Mouse (Mus musculus): ENCODE results near the gene Kcnmb1. TPM values are rescaled to one million over a fixed set of nuclear protein-coding genes. Genes with fewer than 3 reads are reported as not detected.

The Kcnmb1 gene
- total RNA-seq, 2 experiments from 2014 or later = 0.16 to 0.26 TPM

DNA sequence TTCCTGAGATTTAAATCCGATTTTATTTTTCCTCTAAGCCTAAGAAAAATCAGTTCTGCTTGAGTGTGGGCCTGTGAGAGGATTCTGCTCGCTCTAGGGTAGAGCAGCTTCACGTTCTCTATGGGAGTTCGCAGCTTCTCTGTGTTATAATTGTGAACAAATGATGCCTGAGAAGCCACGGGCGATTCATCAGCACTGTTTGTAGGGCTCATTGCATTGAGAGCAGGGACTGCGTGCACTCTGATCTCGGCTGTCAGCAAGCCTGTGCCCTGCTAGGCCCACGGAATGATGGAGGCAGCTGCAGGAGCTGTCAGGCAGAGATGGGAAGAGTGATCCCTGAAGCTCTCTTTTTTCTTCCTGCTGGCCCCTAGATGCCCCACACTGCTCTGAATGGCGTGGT is 35.4 kb downstream of the Kcnmb1 start:
- DNase-seq (ENCODE audit: low spot score in 2 of 2) = no peak

DNA sequence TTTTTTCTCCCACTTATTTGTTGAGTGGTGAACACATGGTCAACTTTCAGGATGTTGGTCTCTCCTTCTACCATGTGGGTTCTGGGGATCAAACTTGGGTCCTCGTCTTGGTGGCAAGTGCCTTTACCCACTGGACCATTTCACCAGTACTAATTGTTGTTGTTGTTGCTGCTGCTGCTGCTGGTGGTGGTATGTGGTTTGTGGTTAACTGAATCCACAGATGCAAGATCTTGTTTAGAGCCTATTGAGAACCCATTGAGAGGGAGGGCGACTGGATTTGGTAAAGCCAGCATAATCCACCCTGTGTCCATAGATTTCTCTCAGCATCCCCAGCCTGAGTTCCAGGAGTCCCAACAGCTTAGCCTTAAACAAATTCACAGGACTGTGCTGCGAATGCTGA is 37.6 kb downstream of the Kcnmb1 start:
- DNase-seq (ENCODE audit: low spot score in 2 of 2) = no peak

DNA sequence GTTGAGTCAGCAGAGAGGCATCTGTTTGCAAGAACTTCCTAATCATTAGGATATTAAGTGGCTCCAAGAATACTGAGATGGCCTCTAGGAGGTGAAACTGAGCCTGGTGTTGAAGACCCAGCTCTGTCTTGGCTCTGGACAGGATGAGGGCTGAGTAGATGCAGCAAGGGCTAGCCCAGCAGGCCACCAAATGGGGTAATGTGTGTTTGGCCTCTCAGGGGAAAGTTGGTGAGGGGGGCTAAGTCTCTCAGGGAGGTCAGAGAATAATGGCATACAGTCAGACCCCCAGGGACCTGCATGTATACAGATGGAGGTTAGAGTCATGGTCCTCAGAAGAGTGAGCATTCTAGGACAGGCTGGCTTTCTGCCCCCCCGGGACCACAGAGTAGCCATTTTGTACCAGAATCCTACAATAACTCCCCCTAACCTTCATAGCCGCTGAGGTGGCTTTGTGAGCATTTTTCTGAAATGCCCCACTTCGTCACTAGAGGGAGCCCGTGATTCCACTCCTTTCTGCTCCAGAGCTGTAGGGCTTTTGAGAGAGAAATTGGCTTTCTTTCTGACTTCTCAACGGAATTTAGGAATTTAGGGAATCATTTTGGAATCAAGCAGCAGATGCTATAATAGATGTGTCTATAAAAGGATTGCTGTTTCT is 39.3 kb downstream of the Kcnmb1 start:
- DNase-seq (ENCODE audit: low spot score in 2 of 2) = peak; percentile 50

DNA sequence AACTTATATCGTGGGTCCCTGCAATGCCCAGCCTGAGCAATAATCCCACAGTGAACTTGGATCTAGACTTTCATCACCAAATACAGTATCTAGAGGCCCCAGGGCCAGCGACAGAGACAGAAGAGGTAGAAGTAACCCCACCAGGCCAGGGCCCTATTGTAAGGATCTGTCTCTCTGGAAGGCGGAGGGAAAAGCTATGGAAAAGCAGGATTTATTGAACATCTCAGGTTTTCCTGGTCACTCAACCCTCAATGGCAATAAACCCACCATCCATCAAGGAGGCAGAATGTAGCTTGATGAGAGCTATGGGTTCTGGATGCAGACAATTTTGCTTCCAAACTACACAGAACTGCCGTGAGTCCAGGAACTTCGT is 39.8 kb downstream of the Kcnmb1 start:
- no peak for DNase-seq (ENCODE audit: low spot score in 2 of 2)

DNA sequence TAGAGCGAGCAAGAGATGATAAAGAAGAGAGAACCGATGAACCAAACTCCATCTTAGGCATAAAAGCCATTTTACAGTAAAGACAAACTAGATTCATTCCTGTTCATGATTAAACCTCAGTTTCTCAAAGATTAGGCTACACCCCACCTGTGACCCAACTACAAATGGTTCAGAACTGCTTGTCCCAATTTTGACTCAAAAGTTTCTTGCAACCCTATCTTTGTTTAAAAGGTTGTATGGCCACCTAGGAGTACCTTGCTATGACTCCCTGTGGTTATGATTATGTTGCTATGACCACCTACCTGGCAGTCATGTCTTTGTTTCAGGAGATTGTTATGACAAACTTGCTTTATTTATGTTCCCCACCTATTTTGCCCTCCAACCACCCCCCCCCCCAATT is 44.8 kb downstream of the Kcnmb1 start:
- no peak for DNase-seq (ENCODE audit: low spot score in 2 of 2)

DNA sequence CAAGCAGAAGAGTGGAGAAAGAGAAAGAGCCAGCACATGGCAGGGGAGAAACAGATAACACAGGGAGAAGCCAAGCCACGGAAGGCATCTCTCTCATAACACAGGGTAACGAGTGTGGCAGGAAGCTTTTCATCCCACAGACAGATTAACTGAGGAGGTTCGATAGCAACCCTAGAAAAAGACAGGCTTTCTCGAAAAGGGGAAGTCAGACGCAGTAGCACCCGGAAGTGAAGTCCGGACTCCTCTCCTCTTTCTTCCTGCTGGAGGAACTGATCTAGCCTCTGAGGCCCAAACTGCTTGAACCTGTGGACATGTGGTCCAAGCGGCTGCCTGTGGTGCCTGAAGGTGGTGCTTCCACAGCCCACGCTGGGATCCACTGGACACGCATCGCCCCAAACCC is 45.4 kb downstream of the Kcnmb1 start:
- DNase-seq (ENCODE audit: low spot score in 2 of 2) = no peak

DNA sequence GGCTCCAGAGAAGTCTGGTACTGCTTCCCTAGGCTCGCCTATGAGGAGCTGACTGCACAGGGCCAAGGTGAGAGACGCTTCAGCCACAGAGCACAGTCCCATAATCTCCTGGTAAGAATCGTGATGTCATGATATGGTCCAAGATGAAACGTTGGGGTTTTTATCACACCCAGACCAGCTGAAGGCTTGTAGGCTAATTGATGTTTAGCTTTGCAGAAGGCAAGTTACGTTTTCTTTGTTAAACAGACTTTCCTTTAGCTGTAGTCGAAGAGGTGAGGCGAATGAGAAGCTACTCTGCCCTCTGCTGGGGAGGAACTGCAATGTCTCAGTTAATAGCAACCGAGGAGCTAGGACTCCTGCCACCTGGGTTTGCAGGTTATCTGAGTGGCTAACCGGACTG is 45.9 kb downstream of the Kcnmb1 start:
- peak; percentile 48 to 63 for DNase-seq (ENCODE audit: low spot score in 2 of 2)

DNA sequence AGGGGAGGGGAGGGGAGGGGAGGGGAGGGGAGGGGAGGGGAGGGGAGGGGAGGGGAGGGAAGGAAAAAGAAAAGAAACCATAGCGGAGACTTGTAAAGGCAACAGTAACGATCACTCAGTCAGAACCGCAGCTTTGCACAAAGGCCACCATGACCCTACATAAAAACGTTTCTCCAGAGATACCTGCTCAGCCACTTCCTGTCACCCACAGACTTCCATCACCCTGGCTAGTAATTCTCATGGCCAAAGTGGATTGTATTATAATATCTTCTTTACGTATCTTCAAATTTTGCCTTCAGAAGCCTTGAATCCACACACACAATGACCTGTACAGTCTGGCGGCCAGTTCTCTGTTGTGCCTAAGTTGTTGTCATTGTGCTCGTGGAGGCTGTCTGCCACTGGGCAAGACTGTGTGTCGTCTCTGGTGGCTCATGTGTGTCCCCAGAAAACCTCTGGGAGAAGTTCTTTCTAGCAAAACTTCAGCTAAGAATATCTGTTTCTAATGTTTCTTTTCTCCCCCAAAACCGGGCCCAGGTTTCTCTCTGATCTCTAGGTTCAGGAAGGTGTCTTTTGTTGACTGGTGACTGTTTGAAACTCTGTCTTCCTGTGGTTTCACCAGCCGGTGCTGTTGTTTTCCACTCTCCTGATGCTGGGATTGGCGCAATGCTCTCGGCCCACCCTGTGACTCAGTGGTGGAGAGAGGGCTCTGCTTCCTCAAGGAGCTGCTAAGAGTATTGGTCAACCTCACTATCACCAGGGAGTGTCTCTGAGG is 46.7 kb downstream of the Kcnmb1 start:
- no peak for DNase-seq (ENCODE audit: low spot score in 2 of 2)

DNA sequence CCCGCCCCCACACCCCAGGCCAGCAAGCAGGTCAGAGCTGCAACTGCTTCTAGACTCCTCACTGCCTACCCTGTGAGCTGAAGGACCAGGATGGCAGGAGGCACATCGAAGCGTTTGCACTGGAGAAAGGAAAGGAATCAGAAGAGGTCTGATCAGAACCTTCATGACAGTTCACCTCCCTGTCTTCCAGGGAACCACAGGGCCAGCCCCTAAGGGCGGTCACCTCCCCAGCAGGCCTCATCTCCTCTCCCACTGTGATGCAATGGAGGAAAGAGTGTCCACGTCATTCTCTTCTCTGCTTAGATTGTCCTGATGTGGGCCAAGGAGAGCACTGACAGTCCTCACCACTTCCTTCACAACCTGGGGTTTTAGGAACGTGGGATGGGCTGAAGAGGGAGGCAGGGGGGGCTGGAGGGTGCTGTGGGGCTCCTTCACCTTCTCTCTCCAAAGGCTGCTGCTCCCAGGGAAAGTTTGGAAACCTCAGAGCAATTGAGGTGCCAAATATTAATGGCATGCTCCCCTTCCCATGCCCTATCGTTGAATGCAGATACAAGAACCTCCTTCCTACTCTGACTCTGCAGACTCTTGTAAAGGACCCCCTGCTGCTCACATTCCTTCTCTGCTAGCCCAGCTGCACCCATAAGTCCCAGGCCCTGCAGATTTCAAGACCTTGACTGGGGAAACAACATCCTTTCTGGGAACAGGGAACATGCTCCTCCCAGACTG is 47.5 kb downstream of the Kcnmb1 start:
- no peak for DNase-seq (ENCODE audit: low spot score in 2 of 2)

DNA sequence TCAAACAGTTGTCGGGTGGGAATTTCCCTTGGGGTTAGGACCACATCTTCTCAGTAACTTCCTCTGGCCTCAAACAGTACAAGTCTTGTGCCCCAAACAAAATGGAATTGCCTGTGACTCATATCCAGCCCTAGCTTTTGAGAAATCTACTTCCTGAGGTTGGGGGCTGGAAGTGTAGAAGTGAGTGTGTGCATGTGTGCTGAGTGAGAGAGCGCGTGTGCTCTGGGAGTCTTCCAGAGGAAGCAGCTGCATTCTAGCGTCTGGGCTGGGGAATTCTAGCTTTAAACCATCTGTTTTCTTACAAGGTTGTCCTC is 48.0 kb downstream of the Kcnmb1 start:
- no peak for DNase-seq (ENCODE audit: low spot score in 2 of 2)

DNA sequence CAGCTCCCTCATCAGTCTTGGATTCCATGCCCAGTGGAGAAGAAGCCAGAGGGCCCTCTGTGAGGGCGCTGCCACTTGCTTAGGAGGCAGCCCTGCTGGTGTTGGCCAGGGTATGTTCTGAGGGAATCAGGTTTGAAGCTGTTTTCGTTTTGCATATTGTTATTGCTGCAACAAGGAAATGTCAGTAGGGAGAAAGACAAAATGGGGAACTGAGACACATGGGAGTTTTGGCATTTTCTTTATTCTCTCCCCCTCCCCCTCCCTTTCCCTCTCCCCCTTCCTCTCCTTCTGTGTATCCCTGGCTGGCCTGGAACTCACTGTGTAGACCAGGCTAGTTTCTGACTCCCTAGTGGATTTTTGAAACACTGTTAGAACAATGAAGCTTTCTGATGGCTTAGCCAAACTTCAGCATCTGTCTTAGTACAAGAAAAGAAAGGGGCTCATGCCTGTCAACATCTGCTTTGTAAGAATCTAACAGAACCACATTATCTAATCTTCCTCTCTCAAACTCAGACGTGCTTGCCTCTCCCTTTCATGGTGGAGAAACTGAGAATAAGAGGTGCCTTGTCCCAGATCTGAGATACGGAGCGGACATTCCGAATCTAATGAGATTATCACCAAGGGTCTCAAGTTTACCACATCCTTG is 49.3 kb downstream of the Kcnmb1 start:
- no peak for DNase-seq (ENCODE audit: low spot score in 2 of 2)

Other genes starting within 250 kb of the Kcnmb1 start
- gene Kcnip1, start 30.1 kb downstream of the Kcnmb1 start, total RNA-seq (2021) = 10 to 100 TPM; 30.6 to 31.3 TPM
- gene Lcp2, start 83.9 kb downstream of the Kcnmb1 start, total RNA-seq (2021) = 1 to 10 TPM; 4.1 to 5.1 TPM
- not detected for gene 4930469K13Rik, start 135.5 kb downstream of the Kcnmb1 start, total RNA-seq (2021)
- not detected for gene Foxi1, start 245.1 kb downstream of the Kcnmb1 start, total RNA-seq (2021)